Comparison of ENCODE assay signal across 8 mouse cellular contexts in genomic region chr4:117550140-117550851, GRCm38 (mm10). TPM values are rescaled to one million over a fixed set of nuclear protein-coding genes. Genes with fewer than 3 reads are reported as not detected.
DNase-seq lines count a peak whose midpoint lies in the region; ATAC-seq lines count a peak whose summit lies in the region.

Gene Eri3 (plus strand): TSS chr4:117550365.

- DNase-seq in adipocyte (ENCODE audit: low spot score): peak; percentile 99
- DNase-seq in embryo, embryonic 10 days (ENCODE audit: low spot score): peak; percentile 99
- DNase-seq in gastrocnemius, postnatal 10 days: peak; percentile 94
- DNase-seq in induced T-regulatory cell, adult 2 months (ENCODE audit: low read depth): peak; percentile 97
- peak; percentile 95 to 98 for DNase-seq in left cerebral cortex, adult 9 months (ENCODE audit: low spot score in 2 of 2)
- peak; percentile 97 for DNase-seq in right cerebral cortex, postnatal 14 days
- peak; percentile 98 to 99 for DNase-seq in urinary bladder, postnatal 36 days (ENCODE audit: low spot score in 2 of 2)

- peak; percentile 99 for ATAC-seq in megakaryocyte progenitor cell, adult 5-6 weeks (replicated peaks; ENCODE audit: poor library complexity)

RNA-seq across cellular contexts. Expression of gene Eri3, which starts in this region (rescaled TPM):
- 10 to 100 TPM; 73.6 to 80.3 TPM for total RNA-seq in gastrocnemius, postnatal 10 days (2021)
- 60.4 and 75.6 TPM in 2 replicates for total RNA-seq in megakaryocyte progenitor cell, adult 5-6 weeks (2015)
- 26.9 and 36.0 TPM in 2 replicates for total RNA-seq in megakaryocyte progenitor cell, adult 5-6 weeks (2017)

Comparison
In these comparisons a context has a peak if more than half of its experiments do, and no peak if none do; other contexts are left out.
1. Peak in every context shown above with its lines: DNase-seq and ATAC-seq.